23 mouse cellular contexts compared by ENCODE assay signal in the genomic region with DNA sequence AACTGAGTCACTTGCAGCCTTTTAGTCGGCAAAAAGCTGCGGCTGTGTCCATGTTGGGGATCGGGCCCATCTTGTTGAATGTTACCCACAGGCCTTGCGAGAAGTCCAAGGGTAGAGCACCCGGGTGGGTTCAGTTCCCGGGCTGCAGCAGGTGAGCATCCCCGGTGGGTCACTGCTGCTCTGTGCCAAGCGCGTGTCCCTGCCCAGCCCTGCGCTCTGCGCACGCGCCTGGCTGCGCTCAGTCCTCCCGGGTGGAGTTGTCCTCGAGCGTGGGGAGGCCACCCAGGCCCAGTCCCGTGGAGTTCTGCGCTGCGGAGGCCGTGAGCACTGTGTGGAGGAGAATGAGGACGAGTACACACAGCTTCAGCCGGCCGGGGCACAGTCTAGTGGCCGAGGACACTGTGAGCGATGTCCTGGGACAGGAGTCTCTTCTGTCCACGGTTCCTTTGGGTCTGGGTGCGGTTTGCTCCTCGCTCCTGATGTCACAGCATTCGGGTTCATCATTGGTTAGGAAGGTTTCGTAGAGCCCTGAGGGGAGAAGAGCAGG.
DNase-seq lines count a peak whose midpoint lies in the region; ATAC-seq and TF ChIP-seq lines count a peak whose summit lies in the region.
"Had no signal": no experiment of that assay in that cellular context is flagged by ENCODE, and none has a peak within 500 bp of the region (broad histone marks: within the 10 kb centered on the region; RNA-seq: fewer than 3 reads in every experiment).

No protein-coding gene starts in this region.

- H3K4me3 ChIP-seq in forebrain, embryonic 15.5 days, result no peak overlapping the region
- H3K4me3 ChIP-seq in forebrain, embryonic 16.5 days (replicated peaks; ENCODE audit: low read length), result no peak overlapping the region
- no peak overlapping the region for H3K4me3 ChIP-seq in lung, embryonic 15.5 days
- H3K4me3 ChIP-seq in lung, postnatal 0 days (ENCODE audit: low read depth, low read length), result no peak overlapping the region
- peak overlapping the region; percentile 20 to 21; a peak in 2 of 4 replicates for H3K4me3 ChIP-seq in ES-E14 (ENCODE audit: insufficient read depth in 1 of 2, low read depth in 1 of 2, low read length in 2 of 2, poor library complexity in 1 of 2, severe bottlenecking in 1 of 2)
- no peak overlapping the region for H3K4me3 ChIP-seq in midbrain, embryonic 16.5 days (ENCODE audit: low read depth, low read length)
- H3K4me3 ChIP-seq: heart, embryonic 15.5 days; midbrain, embryonic 12.5 days had no signal

- H3K27ac ChIP-seq in forebrain, embryonic 15.5 days (replicated peaks), result no peak overlapping the region
- H3K27ac ChIP-seq in forebrain, embryonic 16.5 days (ENCODE audit: low read length), result no peak overlapping the region
- H3K27ac ChIP-seq in lung, embryonic 15.5 days, result no peak overlapping the region
- H3K27ac ChIP-seq in lung, postnatal 0 days (ENCODE audit: low read length), result no peak overlapping the region
- H3K27ac ChIP-seq in ES-E14 (ENCODE audit: insufficient read depth, low read depth, low read length, poor library complexity, severe bottlenecking), result no peak overlapping the region
- no peak overlapping the region for H3K27ac ChIP-seq in midbrain, embryonic 16.5 days (ENCODE audit: low read length)
- H3K27ac ChIP-seq: heart, embryonic 15.5 days; macrophage; midbrain, embryonic 12.5 days; stomach, postnatal 0 days had no signal

- 95% methylated on average over 31 of the region's 31 CpGs for WGBS in forebrain, embryonic 15.5 days
- 95% methylated on average over 31 of the region's 31 CpGs for WGBS in forebrain, embryonic 16.5 days
- WGBS in lung, embryonic 15.5 days, result 93% methylated on average over 31 of the region's 31 CpGs
- WGBS in lung, postnatal 0 days, result 93% methylated on average over 31 of the region's 31 CpGs
- WGBS in midbrain, embryonic 16.5 days, result 94% methylated on average over 31 of the region's 31 CpGs

- in situ Hi-C loops in ES-E14 (cut with MboI; ENCODE audit: low sequenced_read_pairs in 2 of 2, unreplicated experiment in 2 of 2), result no loop called here

- no peaks in the 10 kb centered on the region for H3K27me3 ChIP-seq in forebrain, embryonic 15.5 days
- no peaks in the 10 kb centered on the region for H3K27me3 ChIP-seq in forebrain, embryonic 16.5 days (replicated peaks; ENCODE audit: control insufficient read depth, insufficient read depth, low read length)
- no peaks in the 10 kb centered on the region for H3K27me3 ChIP-seq in lung, embryonic 15.5 days
- H3K27me3 ChIP-seq in lung, postnatal 0 days (replicated peaks; ENCODE audit: insufficient read depth, low read length), result no peaks in the 10 kb centered on the region
- H3K27me3 ChIP-seq in midbrain, embryonic 16.5 days (ENCODE audit: control insufficient read depth, insufficient read depth, low read depth, low read length), result no peaks in the 10 kb centered on the region
- H3K27me3 ChIP-seq: heart, embryonic 15.5 days had no signal

- H3K4me2 ChIP-seq in forebrain, embryonic 15.5 days (replicated peaks), result no peak overlapping the region
- H3K4me2 ChIP-seq in forebrain, embryonic 16.5 days (ENCODE audit: low read length), result no peak overlapping the region
- no peak overlapping the region for H3K4me2 ChIP-seq in lung, embryonic 15.5 days
- no peak overlapping the region for H3K4me2 ChIP-seq in lung, postnatal 0 days (replicated peaks; ENCODE audit: low read depth, low read length)
- H3K4me2 ChIP-seq in midbrain, embryonic 16.5 days (ENCODE audit: low read length), result no peak overlapping the region
- H3K4me2 ChIP-seq: heart, embryonic 15.5 days; liver, embryonic 11.5 days; midbrain, embryonic 12.5 days had no signal

- H3K36me3 ChIP-seq in forebrain, embryonic 15.5 days, result no peaks in the 10 kb centered on the region
- no peaks in the 10 kb centered on the region for H3K36me3 ChIP-seq in forebrain, embryonic 16.5 days (ENCODE audit: control insufficient read depth, insufficient read depth)
- H3K36me3 ChIP-seq in lung, embryonic 15.5 days, result no peaks in the 10 kb centered on the region
- no peaks in the 10 kb centered on the region for H3K36me3 ChIP-seq in lung, postnatal 0 days (ENCODE audit: insufficient read depth, low read length)
- H3K36me3 ChIP-seq in ES-E14 (ENCODE audit: control insufficient read depth, insufficient read depth, low read length, poor library complexity, severe bottlenecking), result no peaks in the 10 kb centered on the region
- H3K36me3 ChIP-seq in midbrain, embryonic 16.5 days (ENCODE audit: control insufficient read depth, insufficient read depth, low read length), result peaks cover 4% of the 10 kb centered on the region; the same call in 1 of the 2 replicates
- H3K36me3 ChIP-seq: heart, embryonic 15.5 days; midbrain, embryonic 12.5 days had no signal

- peak; percentile 47 for ATAC-seq in forebrain, embryonic 15.5 days (replicated peaks)
- no peak; the same call in 1 of the 2 replicates for ATAC-seq in forebrain, embryonic 16.5 days
- ATAC-seq in lung, embryonic 15.5 days (ENCODE audit: borderline replicate concordance, extremely low read depth, low FRiP score, low TSS enrichment), result peak; percentile 57; the same call in 1 of the 2 replicates
- ATAC-seq in lung, postnatal 0 days, result no peak
- peak; percentile 40; the same call in 1 of the 2 replicates for ATAC-seq in midbrain, embryonic 16.5 days
- ATAC-seq: inflammation-experienced regulatory T-cells, adult 6 months had no signal

- H3K4me1 ChIP-seq in forebrain, embryonic 15.5 days, result 0 out of 2 replicates have a peak, but pooled peaks cover 8% of the 10 kb centered on the region
- peaks cover 3% of the 10 kb centered on the region; the same call in 1 of the 2 replicates for H3K4me1 ChIP-seq in forebrain, embryonic 16.5 days (replicated peaks; ENCODE audit: control insufficient read depth, insufficient read depth, low read length)
- H3K4me1 ChIP-seq in lung, embryonic 15.5 days, result 0 out of 2 replicates have a peak, but pooled peaks cover 8% of the 10 kb centered on the region
- H3K4me1 ChIP-seq in lung, postnatal 0 days (ENCODE audit: insufficient read depth, low read depth, low read length), result no peaks in the 10 kb centered on the region
- peaks cover 0 to 2% of the 10 kb centered on the region in 2 experiments; a peak in 1 of 4 replicates for H3K4me1 ChIP-seq in ES-E14 (ENCODE audit: control insufficient read depth in 2 of 2, insufficient read depth in 2 of 2, low read length in 2 of 2, poor library complexity in 1 of 2)
- H3K4me1 ChIP-seq in midbrain, embryonic 16.5 days (ENCODE audit: control insufficient read depth, insufficient read depth, low read length), result no peaks in the 10 kb centered on the region
- H3K4me1 ChIP-seq: heart, embryonic 15.5 days had no signal

- TF ChIP-seq CTCF in lung, postnatal 0 days (IDR thresholded peaks at IDR 0.05), result no peak

- TF ChIP-seq EP300 in lung, postnatal 0 days (IDR thresholded peaks at IDR 0.05), result no peak

- H3K9ac ChIP-seq in forebrain, embryonic 15.5 days (replicated peaks), result no peak overlapping the region
- no peak overlapping the region for H3K9ac ChIP-seq in forebrain, embryonic 16.5 days (replicated peaks; ENCODE audit: low read depth, low read length)
- no peak overlapping the region for H3K9ac ChIP-seq in lung, embryonic 15.5 days
- no peak overlapping the region for H3K9ac ChIP-seq in lung, postnatal 0 days (replicated peaks; ENCODE audit: low read depth)
- no peak overlapping the region for H3K9ac ChIP-seq in ES-E14 (ENCODE audit: insufficient read depth, low read depth, low read length, poor library complexity, severe bottlenecking)
- H3K9ac ChIP-seq in midbrain, embryonic 16.5 days (ENCODE audit: low read depth, low read length), result no peak overlapping the region
- H3K9ac ChIP-seq: heart, embryonic 15.5 days; midbrain, embryonic 12.5 days had no signal

- H3K9me3 ChIP-seq in forebrain, embryonic 15.5 days, result no peaks in the 10 kb centered on the region
- no peaks in the 10 kb centered on the region for H3K9me3 ChIP-seq in forebrain, embryonic 16.5 days (ENCODE audit: control insufficient read depth, low read length)
- H3K9me3 ChIP-seq in lung, embryonic 15.5 days, result no peaks in the 10 kb centered on the region
- H3K9me3 ChIP-seq in lung, postnatal 0 days (ENCODE audit: low read length), result no peaks in the 10 kb centered on the region
- no peaks in the 10 kb centered on the region for H3K9me3 ChIP-seq in ES-E14 (ENCODE audit: control insufficient read depth, insufficient read depth, low read depth, low read length)
- H3K9me3 ChIP-seq in midbrain, embryonic 16.5 days (replicated peaks; ENCODE audit: control insufficient read depth, low read length, poor library complexity, severe bottlenecking), result no peaks in the 10 kb centered on the region
- H3K9me3 ChIP-seq: heart, embryonic 15.5 days; midbrain, embryonic 12.5 days had no signal

- DNase-seq in lung, postnatal 0 days (ENCODE audit: low spot score), result no peak
- no peak for DNase-seq in ES-E14 (ENCODE audit: low read depth, low spot score)
- DNase-seq in frontal cortex, postnatal 14 days (ENCODE audit: low spot score in 2 of 2), result no peak
- DNase-seq: adrenal gland, postnatal 25 days; cerebellum, adult 18-20 months; cerebellum, postnatal 25 days; embryo, embryonic 11 days; heart, adult 18-20 months; kidney, adult 2 months; kidney, postnatal 4 days; layer of hippocampus, adult 9-11 months; lung, adult 18-20 months; right cerebral cortex, postnatal 4 days had no signal

TF ChIP-seq in ES-E14, 5 proteins besides CTCF, POLR2A, EP300 and RAD21:
- TF ChIP-seq ZC3H11A (IDR thresholded peaks at IDR 0.05; ENCODE audit: borderline replicate concordance, low read depth, low read length) (no peak), HCFC1 (IDR thresholded peaks at IDR 0.05; ENCODE audit: borderline replicate concordance, insufficient read depth, low read length) (no peak)

Comparison
In these comparisons a context has a peak if more than half of its experiments do, and no peak if none do; other contexts are left out.
1. ATAC-seq: peak in forebrain, embryonic 15.5 days (single experiment), lung, embryonic 15.5 days (single experiment) and midbrain, embryonic 16.5 days (single experiment); none in forebrain, embryonic 16.5 days (single experiment) and lung, postnatal 0 days (single experiment).
2. H3K4me3 ChIP-seq: peak in ES-E14 (2 of 2); none in forebrain, embryonic 15.5 days (single experiment), forebrain, embryonic 16.5 days (single experiment), lung, embryonic 15.5 days (single experiment), lung, postnatal 0 days (single experiment) and midbrain, embryonic 16.5 days (single experiment).